Mouse (Mus musculus) limb, embryonic 12.5 days (tissue): ENCODE results near the gene Sowaha. TPM values are rescaled to one million over a fixed set of nuclear protein-coding genes. Genes with fewer than 3 reads are reported as not detected.
"Not testable (repeated sequence)": the region's sequence is repeated elsewhere in the genome, so short reads cannot be mapped to it uniquely, and the experiment has no call there.

Source experiments
- ATAC-seq: fragments of 200-750 bp; cut with Nextera tagmentation; 2 replicates; pipeline ENCODE4 v1.8.0; 2017; ENCODE audit warnings: low read depth, moderate TSS enrichment; ENCODE audit not compliant: insufficient number of reproducible peaks, insufficient read depth, low FRiP score, low TSS enrichment
- H3K27ac ChIP-seq: fragments of 300-500 bp; sonication (generic); 2 replicates; pipeline ENCODE4 v1.5.1; 2016; ENCODE audit warnings: mild to moderate bottlenecking, moderate library complexity
- H3K27me3 ChIP-seq: fragments of 300-500 bp; sonication (generic); 2 replicates; pipeline ENCODE4 v1.6.1; 2016; ENCODE audit warnings: mild to moderate bottlenecking, moderate library complexity
- H3K36me3 ChIP-seq: fragments of 300-500 bp; sonication (generic); 2 replicates; pipeline ENCODE4 v1.6.1; 2016; ENCODE audit warnings: mild to moderate bottlenecking, moderate library complexity
- H3K4me1 ChIP-seq: fragments of 300-500 bp; sonication (generic); replicated peaks from 2 replicates; pipeline ENCODE4 v1.6.1; 2016
- H3K4me2 ChIP-seq: fragments of 300-500 bp; sonication (generic); 2 replicates; pipeline ENCODE4 v1.6.1; 2016; ENCODE audit warnings: mild to moderate bottlenecking, moderate library complexity
- H3K4me3 ChIP-seq: fragments of 300-500 bp; sonication (generic); replicated peaks from 2 replicates; pipeline ENCODE4 v1.5.1; 2016; ENCODE audit warnings: mild to moderate bottlenecking
- H3K9ac ChIP-seq: fragments of 300-500 bp; sonication (generic); replicated peaks from 2 replicates; pipeline ENCODE4 v1.6.1; 2016; ENCODE audit warnings: mild to moderate bottlenecking, moderate library complexity
- H3K9me3 ChIP-seq: fragments of 300-500 bp; sonication (generic); 2 replicates; pipeline ENCODE4 v1.6.1; 2016; ENCODE audit warnings: mild to moderate bottlenecking, moderate library complexity
- WGBS: fragments of 180-500 bp; shearing (Covaris S2); methylation state at CpG from one replicate; pipeline ENCODE4 v1.1.7; 2016; 5-methylcytosine and 5-hydroxymethylcytosine counted together
- polyA plus RNA-seq: library from polyadenylated mRNA; unstranded; fragments of >200 nt; fragmentation: Nextera tagmentation; extraction: Ambion mirVana; gene quantifications from 2 replicates; pipeline ENCODE4 v1.2.1, GENCODE M21; 2016

Gene Sowaha
- polyA plus RNA-seq, 1 experiment from 2014 or later = 0.24 TPM

DNA sequence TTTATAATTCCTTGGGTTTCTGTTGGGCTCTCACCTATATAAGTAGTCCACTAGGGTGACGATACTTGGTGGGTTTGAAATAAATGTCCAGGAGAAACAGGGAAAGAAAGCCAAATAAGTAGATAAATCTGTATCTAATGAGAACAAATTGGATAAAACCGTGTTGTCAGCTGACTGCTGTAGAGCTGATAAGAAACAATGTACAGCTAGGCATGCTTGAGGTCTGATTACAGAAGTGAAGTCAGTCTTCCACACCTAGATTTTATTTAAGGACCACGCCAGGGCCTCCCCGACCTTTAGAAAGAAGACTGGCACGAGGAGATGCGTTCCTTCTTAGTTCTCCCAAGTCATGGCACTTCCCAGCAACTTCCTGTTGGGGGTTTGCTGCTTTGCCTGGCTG, 47.0 kb downstream of the Sowaha start:
- Histone ChIP-seq H3K27ac (no peak overlapping the region), H3K9me3 (no peaks in the 10 kb centered on the region), H3K4me2 (no peak overlapping the region), H3K36me3 (peaks cover 10% of the 10 kb centered on the region), H3K27me3 (no peaks in the 10 kb centered on the region), H3K4me1 (peaks cover 12% of the 10 kb centered on the region), H3K4me3 (no peak overlapping the region), H3K9ac (no peak overlapping the region)
- no peak for ATAC-seq
- 66% methylated on average over 6 of the region's 6 CpGs for WGBS

DNA sequence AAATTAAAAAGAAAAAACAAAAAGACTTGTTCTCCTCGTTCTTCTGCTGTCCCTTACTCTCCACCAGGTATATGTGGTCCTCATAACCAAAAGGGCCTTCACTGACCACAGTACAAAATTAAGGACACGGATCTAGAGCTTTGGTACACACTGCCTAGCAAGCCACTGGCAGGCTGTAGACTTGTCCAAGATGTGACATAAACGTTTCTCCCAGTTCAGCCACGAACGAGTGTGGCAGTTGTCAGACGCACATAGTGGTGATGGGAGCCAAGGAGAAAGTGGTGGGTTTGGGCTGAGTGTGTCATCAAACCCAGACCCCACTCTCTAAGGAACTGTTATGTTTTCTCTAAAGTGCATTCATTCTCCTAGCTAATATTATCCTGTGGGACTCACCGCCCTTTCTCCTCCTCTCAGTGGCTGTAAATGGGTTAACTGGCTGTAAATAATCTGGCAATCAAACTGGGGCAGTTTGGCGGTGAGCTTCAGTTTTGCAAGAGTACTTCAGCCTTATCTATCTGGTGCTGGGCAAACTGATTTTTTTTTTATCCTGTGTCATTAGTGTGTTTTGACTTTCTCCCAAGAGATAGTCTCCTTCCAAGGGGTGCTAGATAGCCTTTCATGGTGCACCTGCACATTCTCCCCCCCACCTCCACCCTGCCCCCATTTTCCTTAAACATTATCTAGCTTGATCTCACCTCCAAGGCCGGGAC, 48.6 kb downstream of the Sowaha start:
- peak overlapping the region; percentile 84 for H3K4me2 ChIP-seq
- no peaks in the 10 kb centered on the region for H3K9me3 ChIP-seq
- peak overlapping the region; percentile 78 for H3K27ac ChIP-seq
- no peaks in the 10 kb centered on the region for H3K27me3 ChIP-seq
- H3K4me3 ChIP-seq = peak overlapping the region; percentile 91
- H3K9ac ChIP-seq = 0 out of 2 replicates have a peak overlapping the region, but pooled peaks have one; percentile 37
- WGBS = 17% methylated on average over 9 of the region's 9 CpGs
- ATAC-seq = no peak; the same call in 1 of the 2 replicates
- peaks cover 12% of the 10 kb centered on the region for H3K4me1 ChIP-seq
- peaks cover 17% of the 10 kb centered on the region for H3K36me3 ChIP-seq

DNA sequence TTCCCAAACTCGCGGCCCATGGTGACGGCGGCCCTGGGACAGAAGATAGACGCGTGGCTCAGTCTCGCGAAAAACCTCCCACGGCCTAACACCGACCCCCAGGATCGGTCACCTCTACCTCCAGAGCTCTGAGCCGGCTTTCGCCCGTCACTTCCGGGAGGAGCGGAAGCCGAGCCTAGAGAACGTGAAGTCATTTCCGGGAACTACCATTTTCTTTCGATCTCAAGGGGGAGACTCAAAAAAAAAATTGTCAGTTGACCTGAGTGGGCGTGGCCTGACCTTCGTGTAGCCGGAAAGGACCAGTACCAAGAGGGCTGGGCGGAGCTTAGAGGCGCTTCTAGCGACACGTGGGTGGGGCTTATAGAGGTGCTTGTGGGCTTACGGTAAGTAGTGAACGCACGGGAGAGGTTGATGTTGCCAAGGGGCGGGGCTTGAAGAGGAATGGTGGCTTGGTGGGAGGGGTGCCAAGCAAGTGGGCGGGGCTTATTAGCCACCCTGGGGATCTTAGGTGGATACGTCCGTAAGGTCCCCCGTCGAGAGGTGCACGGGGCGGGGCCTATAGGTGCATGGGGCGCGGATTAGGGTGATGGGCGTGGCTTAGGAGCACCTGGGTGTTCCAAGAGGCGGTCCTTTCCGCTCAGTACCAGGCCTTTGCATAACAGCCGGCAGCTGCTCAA, 49.3 kb downstream of the Sowaha start, which contains the start of the genes Uqcrq and Gdf9:
Uqcrq (minus strand) TSS at position 162 of the 677 bp plus-strand sequence.
Gdf9 (plus strand) TSS at position 354 of the 677 bp plus-strand sequence.
- Histone ChIP-seq H3K4me1 (peaks cover 12% of the 10 kb centered on the region), H3K9me3 (no peaks in the 10 kb centered on the region), H3K36me3 (peaks cover 17% of the 10 kb centered on the region), H3K27ac (peak within 1 kb of the TSS; percentile 78), H3K9ac (peak within 1 kb of the TSS; percentile 82), H3K4me3 (peak within 1 kb of the TSS; percentile 91), H3K27me3 (no peaks in the 10 kb centered on the region), H3K4me2 (peak within 1 kb of the TSS; percentile 84)
- ATAC-seq = peak; percentile 97
- WGBS = under 1% methylated on average over 44 of the region's 44 CpGs

- H3K27me3 ChIP-seq = no peaks in the 10 kb centered on the region
- peak overlapping the region; percentile 84 for H3K4me2 ChIP-seq
- ATAC-seq = 0 out of 2 replicates have a peak, but pooled peaks have one; percentile 11
- H3K36me3 ChIP-seq = peaks cover 17% of the 10 kb centered on the region
- H3K4me3 ChIP-seq = peak overlapping the region; percentile 91
- H3K9ac ChIP-seq = peak overlapping the region; percentile 82
- under 1% methylated on average over 34 of the region's 34 CpGs for WGBS
- H3K27ac ChIP-seq = peak overlapping the region; percentile 56; the same call in 1 of the 2 replicates
- H3K4me1 ChIP-seq = peaks cover 12% of the 10 kb centered on the region
- no peaks in the 10 kb centered on the region for H3K9me3 ChIP-seq
These were observed 49.8 kb downstream of the Sowaha start for GRCm38 (mm10) chr11:53430300-53430669.

DNA sequence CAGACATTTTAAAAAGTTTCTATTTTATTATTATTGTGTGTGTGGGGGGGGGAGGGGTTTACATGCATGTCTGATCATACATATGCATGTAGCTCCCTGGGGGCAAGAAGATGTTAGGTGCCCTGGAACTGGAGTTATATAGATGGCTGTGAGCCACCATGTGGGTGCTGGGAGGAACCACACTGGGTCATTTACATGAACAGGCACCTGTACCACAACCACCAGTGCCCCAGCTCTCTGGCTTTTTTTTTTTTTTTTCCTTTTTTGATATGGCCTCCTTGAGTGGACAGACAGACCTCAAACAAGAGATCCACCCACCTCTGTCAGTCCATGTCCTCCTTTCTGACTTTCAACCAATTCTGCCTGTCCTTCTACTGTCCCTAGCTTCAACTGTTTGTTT, 50.9 kb downstream of the Sowaha start:
- Histone ChIP-seq H3K4me3 (no peak overlapping the region), H3K9ac (no peak overlapping the region), H3K27ac (no peak overlapping the region), H3K4me2 (peak overlapping the region; percentile 84; the same call in 1 of the 2 replicates), H3K36me3 (peaks cover 17% of the 10 kb centered on the region), H3K27me3 (no peaks in the 10 kb centered on the region), H3K9me3 (no peaks in the 10 kb centered on the region), H3K4me1 (peaks cover 12% of the 10 kb centered on the region)
- no peak for ATAC-seq

GRCm38 (mm10) chr11:53428716-53429057, 51.4 kb downstream of the Sowaha start:
- WGBS = 91% methylated on average over 5 of the region's 5 CpGs
- H3K4me3 ChIP-seq = no peak overlapping the region

DNA sequence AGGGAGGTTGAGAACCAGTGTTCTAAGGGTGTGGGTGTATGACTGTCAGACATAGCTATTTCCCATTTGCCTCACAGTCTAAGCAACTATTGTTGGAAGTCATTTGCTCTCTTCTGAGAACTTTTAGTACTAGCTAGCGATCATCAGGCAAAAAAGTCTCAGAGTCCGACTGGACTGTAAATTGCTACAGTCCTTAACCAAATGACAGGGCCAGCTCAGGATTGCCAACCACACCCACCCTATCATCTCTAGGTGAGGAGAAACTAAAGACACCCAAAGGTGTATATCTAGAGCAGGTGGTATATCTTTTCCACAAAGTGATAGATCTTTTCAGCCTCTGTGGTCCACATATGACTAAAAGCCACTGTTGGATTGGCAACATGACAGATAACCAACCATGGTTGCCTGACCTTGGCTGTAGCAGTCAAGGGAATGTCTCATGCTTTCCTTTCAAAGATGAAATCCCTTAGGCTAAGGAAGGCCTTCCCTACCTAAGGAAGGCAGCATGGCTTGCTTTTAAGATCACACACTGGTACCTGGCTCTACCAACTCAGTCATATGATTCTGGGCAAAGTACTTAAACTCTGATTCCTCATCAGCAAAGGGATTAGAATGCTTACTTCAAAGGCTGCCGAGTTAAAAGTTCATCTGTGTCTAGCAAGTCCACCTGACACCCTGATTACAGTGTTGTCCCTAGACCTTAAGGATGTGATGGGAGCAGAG, 51.9 kb downstream of the Sowaha start:
- H3K4me1 ChIP-seq = peaks cover 12% of the 10 kb centered on the region
- H3K4me2 ChIP-seq = no peak overlapping the region
- peaks cover 17% of the 10 kb centered on the region for H3K36me3 ChIP-seq
- no peaks in the 10 kb centered on the region for H3K27me3 ChIP-seq
- H3K4me3 ChIP-seq = no peak overlapping the region
- ATAC-seq = no peak
- no peaks in the 10 kb centered on the region for H3K9me3 ChIP-seq
- 89% methylated on average over 3 of the region's 3 CpGs for WGBS
- no peak overlapping the region for H3K9ac ChIP-seq
- H3K27ac ChIP-seq = no peak overlapping the region

More at GRCm38 (mm10) chr11:53428716-53429057, 51.4 kb downstream of the Sowaha start:
- no peak for ATAC-seq
- H3K36me3 ChIP-seq = peaks cover 17% of the 10 kb centered on the region
- no peak overlapping the region for H3K27ac ChIP-seq
- H3K27me3 ChIP-seq = no peaks in the 10 kb centered on the region
- peaks cover 12% of the 10 kb centered on the region for H3K4me1 ChIP-seq
- H3K9ac ChIP-seq = no peak overlapping the region
- H3K9me3 ChIP-seq = no peaks in the 10 kb centered on the region
- H3K4me2 ChIP-seq = no peak overlapping the region

DNA sequence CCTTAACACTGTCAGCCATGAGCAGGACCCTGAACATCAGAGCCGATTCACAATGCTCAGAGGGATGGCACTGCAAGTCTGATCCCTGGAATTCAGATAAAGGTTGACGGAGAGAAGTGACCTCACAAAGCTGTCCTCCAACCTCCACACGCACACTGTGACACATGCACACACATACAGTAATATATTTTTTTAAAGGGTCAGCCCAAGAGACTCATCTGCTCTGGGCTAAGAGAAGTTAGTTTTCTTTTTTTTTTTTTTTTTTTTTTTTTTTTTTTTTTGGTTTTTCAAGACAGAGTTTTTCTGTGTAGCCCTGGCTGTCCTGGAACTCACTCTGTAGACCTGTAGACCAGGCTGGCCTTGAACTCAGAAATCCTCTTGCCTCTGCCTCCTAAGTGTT, 53.2 kb downstream of the Sowaha start:
- Histone ChIP-seq H3K4me1 (peaks cover 12% of the 10 kb centered on the region), H3K36me3 (peaks cover 18% of the 10 kb centered on the region)
- H3K9ac ChIP-seq, H3K4me3 ChIP-seq, H3K27me3 ChIP-seq, ATAC-seq, H3K27ac ChIP-seq, H3K9me3 ChIP-seq, H3K4me2 ChIP-seq: not testable (repeated sequence)
- 91% methylated on average over 3 of the region's 3 CpGs for WGBS

Other genes with a start within 250 kb of the Sowaha start
- gene Hspa4, start 179.8 kb downstream of the Sowaha start, polyA plus RNA-seq = 108 and 118 TPM in 2 replicates
- 21.0 and 22.5 TPM in 2 replicates for gene Zcchc10, start 155.6 kb downstream of the Sowaha start, polyA plus RNA-seq
- gene Aff4, start 129.4 kb downstream of the Sowaha start, polyA plus RNA-seq = 61.5 and 67.4 TPM in 2 replicates
- 0.44 TPM in 1 of 2 replicates, not detected in the other for gene Leap2, start 57.1 kb downstream of the Sowaha start, polyA plus RNA-seq
- gene Uqcrq, start 49.4 kb downstream of the Sowaha start, polyA plus RNA-seq = 461 and 512 TPM in 2 replicates
- 1.2 and 1.9 TPM in 2 replicates for gene Gdf9, start 49.3 kb downstream of the Sowaha start, polyA plus RNA-seq
- gene Gm10447, start 23.2 kb downstream of the Sowaha start, polyA plus RNA-seq = 0.36 and 0.38 TPM in 2 replicates
- 6.3 and 6.8 TPM in 2 replicates for gene Shroom1, start 23.1 kb downstream of the Sowaha start, polyA plus RNA-seq
- gene Gm9837, start 9.8 kb downstream of the Sowaha start, polyA plus RNA-seq = not detected in 2 replicates
- gene Gm9945, start 108 bp downstream of the Sowaha start, polyA plus RNA-seq = not detected in 2 replicates
- 36.7 and 41.8 TPM in 2 replicates for gene Sept8, start 39.0 kb upstream of the Sowaha start, polyA plus RNA-seq
- 80.7 and 84.6 TPM in 2 replicates for gene Kif3a, start 87.1 kb upstream of the Sowaha start, polyA plus RNA-seq
- gene Il4, start 138.4 kb upstream of the Sowaha start, polyA plus RNA-seq = 2.0 and 2.6 TPM in 2 replicates
- gene Il13, start 154.4 kb upstream of the Sowaha start, polyA plus RNA-seq = not detected in 2 replicates
- gene Rad50, start 227.0 kb upstream of the Sowaha start, polyA plus RNA-seq = 30.1 and 30.5 TPM in 2 replicates
- gene Il5, start 240.5 kb upstream of the Sowaha start, polyA plus RNA-seq = not detected in 2 replicates